Mouse (Mus musculus): ENCODE results near the gene Nrxn1.

GRCm38 (mm10) chr17:90062866-90063265 lies 1030.0 kb downstream of the Nrxn1 start:
- TF ChIP-seq POLR2A (IDR thresholded peaks at IDR 0.05; ENCODE audit: insufficient read depth, low read depth, low read length) (no peak), CTCF (IDR thresholded peaks at IDR 0.05; ENCODE audit: insufficient read depth, low read depth, low read length) (no peak)
